Mouse (Mus musculus): Measurements from ENCODE around the gene Tmed6. TPM values are rescaled to one million over a fixed set of nuclear protein-coding genes. Genes with fewer than 3 reads are reported as not detected.

The Tmed6 gene
- polyA plus RNA-seq, 1 experiment from 2014 or later: not detected

Small RNA genes lying within 50 kb of the gene (microRNA-seq; reads per million reads assigned to microRNA genes)
- 2.7 reads per million for gene Mir7075

Other genes with a start within 250 kb of the Tmed6 start
- 0.24 and 0.40 TPM in 2 replicates for gene Has3, start 195.4 kb downstream of the Tmed6 start, polyA plus RNA-seq (2014; fragmentation: Nextera tagmentation; extraction: Ambion mirVana)
- 82.6 and 89.6 TPM in 2 replicates for gene Utp4, start 172.0 kb downstream of the Tmed6 start, polyA plus RNA-seq (2014; fragmentation: Nextera tagmentation; extraction: Ambion mirVana)
- 10.7 and 12.9 TPM in 2 replicates for gene Sntb2, start 129.9 kb downstream of the Tmed6 start, polyA plus RNA-seq (2014; fragmentation: Nextera tagmentation; extraction: Ambion mirVana)
- gene Vps4a, start 34.4 kb downstream of the Tmed6 start, polyA plus RNA-seq (2014; fragmentation: Nextera tagmentation; extraction: Ambion mirVana): 71.4 and 73.1 TPM in 2 replicates
- gene Pdf, start 17.0 kb downstream of the Tmed6 start, polyA plus RNA-seq (2014; fragmentation: Nextera tagmentation; extraction: Ambion mirVana): 53.7 and 54.2 TPM in 2 replicates
- gene Cog8, start 9.0 kb downstream of the Tmed6 start, polyA plus RNA-seq (2014; fragmentation: Nextera tagmentation; extraction: Ambion mirVana): 42.2 and 42.7 TPM in 2 replicates
- 119 and 126 TPM in 2 replicates for gene Nip7, start 8.8 kb downstream of the Tmed6 start, polyA plus RNA-seq (2014; fragmentation: Nextera tagmentation; extraction: Ambion mirVana)
- 16.5 and 18.8 TPM in 2 replicates for gene Terf2, start 30.9 kb upstream of the Tmed6 start, polyA plus RNA-seq (2014; fragmentation: Nextera tagmentation; extraction: Ambion mirVana)
- gene Cyb5b, start 85.0 kb upstream of the Tmed6 start, polyA plus RNA-seq (2014; fragmentation: Nextera tagmentation; extraction: Ambion mirVana): 116 and 128 TPM in 2 replicates
- 13.0 and 15.3 TPM in 2 replicates for gene Nfat5, start 227.8 kb upstream of the Tmed6 start, polyA plus RNA-seq (2014; fragmentation: Nextera tagmentation; extraction: Ambion mirVana)